Mouse (Mus musculus) G1E-ER4 (cell line): ENCODE measurements around the gene Syt9. TPM values are rescaled to one million over a fixed set of nuclear protein-coding genes. Genes with fewer than 3 reads are reported as not detected.

Source experiments
- GATA1 ChIP-seq: IDR thresholded peaks from one replicate; pipeline ENCODE4 v1.8.0; 2012; ENCODE audit warnings: low read length, inconsistent platforms
- polyA plus RNA-seq: library from polyadenylated mRNA; stranded (reverse); fragments of >175 nt; gene quantifications from 2 replicates; pipeline ENCODE4 v1.2.3, GENCODE M21; 2012

Syt9 gene
- polyA plus RNA-seq, 1 experiment = not detected

GRCm38 (mm10) chr7:107567674-107568073, 197.1 kb downstream of the Syt9 start:
- TF ChIP-seq GATA1 = no peak

DNA sequence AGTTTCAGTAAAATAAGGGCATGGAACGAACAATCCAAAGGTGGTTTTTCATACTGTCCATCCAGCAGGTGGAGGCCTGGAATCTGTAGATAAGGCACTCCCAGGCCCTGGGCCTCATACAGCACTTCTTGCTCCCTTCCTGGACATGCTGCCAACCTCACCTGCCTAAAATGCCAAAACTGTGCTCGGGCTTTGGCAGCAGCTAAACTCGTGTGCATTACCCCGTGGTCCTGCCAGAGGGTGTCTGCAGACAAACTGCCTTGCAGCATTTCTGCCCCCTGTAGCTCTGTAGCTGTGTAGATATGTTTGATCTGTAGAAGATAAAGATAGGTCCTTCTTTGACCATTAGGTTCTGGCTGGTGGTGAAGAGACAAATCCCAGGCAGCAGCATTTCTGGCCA, 198.4 kb downstream of the Syt9 start:
- no peak for TF ChIP-seq GATA1

DNA sequence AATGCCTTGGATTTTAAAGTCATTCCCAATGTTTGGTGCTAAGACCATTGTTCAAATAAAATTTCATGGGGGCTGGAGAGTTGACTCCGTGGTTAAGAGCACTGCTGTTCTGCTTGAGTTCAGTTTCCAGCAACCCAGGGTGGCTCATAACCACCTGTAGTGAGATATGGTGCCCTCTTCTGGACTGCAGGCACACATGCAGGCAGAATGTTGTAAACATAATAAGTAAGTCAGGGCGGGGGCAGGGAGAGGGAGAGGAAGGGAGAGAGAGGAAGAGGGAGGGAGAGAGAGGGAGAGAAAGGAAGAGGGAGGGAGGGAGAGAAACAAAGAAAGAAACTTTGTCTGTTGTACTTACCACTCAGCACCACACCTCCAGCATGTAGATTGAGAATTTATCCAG, 203.3 kb downstream of the Syt9 start:
- TF ChIP-seq GATA1 = no peak

- no peak for TF ChIP-seq GATA1
Observed at GRCm38 (mm10) chr7:107574276-107574675, 203.7 kb downstream of the Syt9 start.

DNA sequence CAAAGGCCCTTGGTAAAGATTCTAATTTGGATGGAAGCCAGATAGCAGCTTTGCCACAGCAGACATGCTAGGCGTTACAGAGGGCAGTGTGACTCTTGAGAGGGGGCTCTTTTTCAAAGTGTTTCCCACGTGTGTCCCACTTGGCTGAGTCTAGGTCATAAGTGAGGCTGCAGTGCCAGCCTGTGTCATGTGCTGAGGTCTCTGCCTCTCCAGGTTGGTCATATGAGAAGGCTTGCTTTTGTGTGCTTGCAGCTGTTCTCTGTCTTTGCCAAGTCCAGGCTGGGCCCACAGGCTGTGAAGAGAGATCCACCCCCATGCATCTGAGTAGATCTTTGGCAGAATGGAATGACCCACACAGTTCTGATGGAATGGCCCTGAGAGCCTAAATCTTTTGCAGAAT, 222.1 kb downstream of the Syt9 start:
- TF ChIP-seq GATA1 = no peak

DNA sequence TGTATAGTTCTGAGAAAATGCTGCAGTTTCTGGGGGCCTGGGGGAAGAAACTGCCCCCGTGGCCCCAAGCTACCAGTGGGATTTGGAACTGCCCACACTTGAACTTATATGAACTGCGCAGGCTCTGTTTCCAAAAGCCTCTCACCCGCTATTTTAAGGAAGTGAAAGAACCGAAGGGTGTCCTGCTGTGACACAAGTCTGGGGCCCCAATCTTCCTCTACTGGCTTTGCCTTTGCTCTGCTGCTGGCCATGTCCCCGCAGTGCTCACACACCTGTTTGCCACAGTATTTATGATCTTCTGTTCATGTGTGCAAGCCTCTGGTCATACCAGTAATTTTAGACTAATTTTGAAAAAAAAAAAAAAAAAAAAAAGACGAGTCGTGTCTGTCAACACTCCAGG, 223.4 kb downstream of the Syt9 start:
- TF ChIP-seq GATA1 = no peak

GRCm38 (mm10) chr7:107594325-107594856, 223.9 kb downstream of the Syt9 start:
- no peak for TF ChIP-seq GATA1

DNA sequence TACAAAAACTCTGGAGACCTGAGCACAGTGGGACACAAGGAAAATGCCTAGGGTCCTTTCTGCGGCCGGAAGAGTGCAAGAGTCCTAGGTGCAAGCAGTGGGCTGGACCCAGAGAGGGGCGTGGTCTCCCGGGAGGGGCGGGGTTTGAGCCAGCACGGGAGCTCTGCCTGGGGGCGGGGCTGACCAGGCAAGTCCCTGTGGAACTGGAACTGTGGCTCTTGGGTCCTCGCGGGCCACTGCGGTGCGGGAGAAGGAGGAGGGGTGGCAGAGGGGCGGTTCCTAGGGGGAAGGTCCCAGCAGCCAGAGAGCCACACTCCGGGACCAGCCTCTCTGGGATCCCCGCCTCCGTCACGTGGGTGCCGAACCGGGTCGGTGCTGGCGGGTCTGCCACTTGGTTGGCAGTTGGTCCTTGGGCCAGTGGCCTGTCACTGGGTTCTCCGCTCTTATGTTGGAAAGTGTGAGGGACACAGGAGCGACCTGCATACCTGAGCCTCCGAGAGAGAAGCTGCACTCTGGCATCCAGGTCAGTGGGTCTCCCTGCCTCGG, 224.4 kb downstream of the Syt9 start, which contains the start of gene Ppfibp2:
Ppfibp2 (plus strand) TSS at position 351 of the 546 bp plus-strand sequence.
- no peak for TF ChIP-seq GATA1

DNA sequence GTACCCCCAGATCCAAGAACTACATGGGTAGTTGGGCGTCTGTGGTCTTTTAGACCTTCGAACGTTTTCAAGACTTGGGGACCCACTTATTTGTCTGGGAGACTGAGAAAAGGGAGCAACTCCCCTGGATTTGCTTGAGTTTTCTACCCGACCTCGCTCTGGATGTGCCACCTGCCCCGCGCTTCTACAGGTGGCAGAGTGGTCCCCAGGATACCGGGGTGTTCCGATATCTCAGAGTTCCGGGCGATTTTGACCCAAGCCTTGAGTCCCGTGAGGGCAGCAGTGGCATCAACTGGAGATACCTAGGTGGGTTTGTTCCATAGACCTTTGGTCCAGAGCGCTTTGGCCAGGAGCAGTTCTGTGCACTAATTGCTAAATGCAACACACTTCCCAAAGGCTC, 224.9 kb downstream of the Syt9 start:
- no peak for TF ChIP-seq GATA1

DNA sequence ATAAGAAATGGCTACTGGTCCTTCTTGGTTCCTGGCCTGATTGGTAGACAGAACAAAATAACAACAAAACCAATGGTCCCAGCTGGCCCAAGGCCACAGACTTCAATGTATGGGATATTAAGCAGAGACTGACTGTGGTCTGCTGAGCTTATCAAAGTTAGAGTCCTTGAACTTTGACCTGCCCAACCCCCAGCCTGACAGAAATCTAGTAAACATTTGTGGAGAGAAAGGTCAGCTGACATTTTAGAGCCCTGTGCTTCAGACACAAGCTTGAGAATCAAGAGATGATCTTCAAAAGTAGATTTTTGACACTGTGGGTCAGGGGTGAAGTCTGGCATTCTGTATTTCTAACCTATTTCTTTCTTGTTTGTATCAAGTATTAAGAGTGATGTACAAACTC, 226.2 kb downstream of the Syt9 start:
- no peak for TF ChIP-seq GATA1

DNA sequence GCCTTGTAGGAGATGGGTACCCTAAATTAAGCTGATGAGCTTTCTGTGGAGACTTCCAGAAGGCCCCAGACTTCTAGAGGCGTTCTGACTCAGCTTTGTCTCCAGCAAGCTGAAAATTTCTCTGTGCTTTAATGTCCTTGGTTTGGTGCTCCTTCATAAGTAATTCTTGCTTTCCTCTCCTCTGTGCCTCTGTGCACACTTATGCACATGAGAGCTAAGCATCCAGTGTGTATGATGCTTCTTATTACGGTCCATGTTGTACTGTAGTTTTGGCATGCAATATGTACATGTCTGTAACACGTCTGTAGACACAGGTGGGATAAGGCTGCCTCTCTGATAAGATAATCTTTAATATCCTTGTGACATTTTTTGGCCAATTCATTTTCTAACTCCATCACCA, 227.4 kb downstream of the Syt9 start:
- no peak for TF ChIP-seq GATA1

Other genes starting within 250 kb of the Syt9 start
- gene Olfr715, start 239.6 kb upstream of the Syt9 start, polyA plus RNA-seq = not detected in 2 replicates
- gene Olfr716, start 232.4 kb upstream of the Syt9 start, polyA plus RNA-seq = not detected in 2 replicates
- not detected in 2 replicates for gene Nlrp14, start 203.7 kb upstream of the Syt9 start, polyA plus RNA-seq
- not detected in 2 replicates for gene Rbmxl2, start 161.3 kb upstream of the Syt9 start, polyA plus RNA-seq
- not detected in 2 replicates for gene Olfml1, start 196.7 kb downstream of the Syt9 start, polyA plus RNA-seq
- not detected in 2 replicates for gene Ppfibp2, start 224.5 kb downstream of the Syt9 start, polyA plus RNA-seq